Mouse (Mus musculus) kidney, adult 11 months (tissue): Measurements from ENCODE around the gene Nudt15.

ENCODE experiments used
- DNase-seq: peaks from one replicate; pipeline ENCODE4 v3.0.0; 2022

Nudt15 gene

GRCm38 (mm10) chr14:73507702-73508376, 40.2 kb downstream of the Nudt15 start:
- peak; percentile 36 for DNase-seq

GRCm38 (mm10) chr14:73507200-73507599, 40.8 kb downstream of the Nudt15 start:
- DNase-seq: no peak

- DNase-seq: no peak
Observed at GRCm38 (mm10) chr14:73506283-73506682, 41.8 kb downstream of the Nudt15 start.

GRCm38 (mm10) chr14:73503237-73503933, 44.7 kb downstream of the Nudt15 start:
- DNase-seq: no peak

GRCm38 (mm10) chr14:73502591-73503184, 45.4 kb downstream of the Nudt15 start:
- no peak for DNase-seq

- no peak for DNase-seq
Observed at GRCm38 (mm10) chr14:73501721-73502120, 46.3 kb downstream of the Nudt15 start.

- no peak for DNase-seq
Observed at GRCm38 (mm10) chr14:73501283-73501682, 46.8 kb downstream of the Nudt15 start.

GRCm38 (mm10) chr14:73495753-73496152, 52.3 kb downstream of the Nudt15 start:
- DNase-seq: no peak

GRCm38 (mm10) chr14:73494122-73494521, 53.9 kb downstream of the Nudt15 start:
- no peak for DNase-seq

- no peak for DNase-seq
Observed at GRCm38 (mm10) chr14:73493356-73493755, 54.7 kb downstream of the Nudt15 start.

GRCm38 (mm10) chr14:73486641-73487040, 61.4 kb downstream of the Nudt15 start:
- DNase-seq: no peak

- DNase-seq: no peak
Observed at GRCm38 (mm10) chr14:73484366-73485110, 63.5 kb downstream of the Nudt15 start.

GRCm38 (mm10) chr14:73483516-73484229, 64.4 kb downstream of the Nudt15 start:
- DNase-seq: no peak

- DNase-seq: no peak
Observed at GRCm38 (mm10) chr14:73479771-73480170, 68.3 kb downstream of the Nudt15 start.

- DNase-seq: no peak
Observed at GRCm38 (mm10) chr14:73478321-73478720, 69.7 kb downstream of the Nudt15 start.

- DNase-seq: no peak
Observed at GRCm38 (mm10) chr14:73477077-73477476, 71.0 kb downstream of the Nudt15 start.

GRCm38 (mm10) chr14:73476361-73476934, 71.6 kb downstream of the Nudt15 start:
- DNase-seq: no peak

GRCm38 (mm10) chr14:73475506-73475905, 72.5 kb downstream of the Nudt15 start:
- no peak for DNase-seq

- DNase-seq: peak; percentile 48
Observed at GRCm38 (mm10) chr14:73474636-73475093, 73.4 kb downstream of the Nudt15 start.

GRCm38 (mm10) chr14:73473670-73474460, 74.2 kb downstream of the Nudt15 start:
- peak; percentile 73 for DNase-seq

GRCm38 (mm10) chr14:73472205-73472604, 75.8 kb downstream of the Nudt15 start:
- no peak for DNase-seq
